In the genomic region with DNA sequence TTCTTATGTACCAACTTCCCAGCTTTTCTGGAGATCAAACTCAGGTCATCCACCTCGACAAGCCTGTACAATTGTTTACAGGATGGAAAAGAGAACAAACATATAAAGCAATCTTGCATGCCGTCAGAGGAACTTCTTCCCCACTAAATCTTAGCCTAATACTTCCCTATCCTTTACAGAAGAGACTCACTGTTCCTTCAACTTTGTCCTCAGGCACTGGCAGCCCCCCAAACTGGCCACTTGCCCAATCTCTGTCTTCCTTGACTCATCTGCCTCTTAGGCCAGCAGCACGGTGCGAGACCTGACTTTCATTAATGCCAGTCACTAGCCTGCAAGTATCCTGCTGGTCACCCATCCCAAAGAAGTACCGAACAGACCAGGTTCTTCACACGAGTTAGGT, we compare ENCODE assay signal across 9 mouse cellular contexts. TPM values are rescaled to one million over a fixed set of nuclear protein-coding genes. Genes with fewer than 3 reads are reported as not detected.
DNase-seq lines count a peak whose midpoint lies in the region; ATAC-seq lines count a peak whose summit lies in the region.
"Had no signal": no experiment of that assay in that cellular context is flagged by ENCODE, and none has a peak within 500 bp of the region (broad histone marks: within the 10 kb centered on the region; RNA-seq: fewer than 3 reads in every experiment).

No protein-coding gene starts in this region.

- H3K9ac ChIP-seq in midbrain, embryonic 13.5 days (replicated peaks): no peak overlapping the region
- H3K9ac ChIP-seq: forebrain, embryonic 13.5 days; limb, embryonic 15.5 days had no signal

- no peaks in the 10 kb centered on the region for H3K36me3 ChIP-seq in midbrain, embryonic 10.5 days
- H3K36me3 ChIP-seq in midbrain, embryonic 13.5 days: no peaks in the 10 kb centered on the region
- H3K36me3 ChIP-seq: limb, embryonic 15.5 days had no signal

- H3K9me3 ChIP-seq in midbrain, embryonic 10.5 days (replicated peaks): no peaks in the 10 kb centered on the region
- H3K9me3 ChIP-seq in midbrain, embryonic 13.5 days: no peaks in the 10 kb centered on the region
- H3K9me3 ChIP-seq: forebrain, embryonic 13.5 days; limb, embryonic 15.5 days had no signal

- intact Hi-C loops in gastrocnemius, postnatal 36 days (cut with DNase I): no loop called here

- 84% methylated on average over 6 of the region's 6 CpGs for WGBS in midbrain, embryonic 10.5 days
- WGBS in midbrain, embryonic 13.5 days: 85% methylated on average over 6 of the region's 6 CpGs

- no peaks in the 10 kb centered on the region for H3K4me1 ChIP-seq in midbrain, embryonic 10.5 days
- H3K4me1 ChIP-seq in midbrain, embryonic 13.5 days (replicated peaks): no peaks in the 10 kb centered on the region
- H3K4me1 ChIP-seq: limb, embryonic 15.5 days had no signal

- H3K27ac ChIP-seq in midbrain, embryonic 10.5 days (replicated peaks): no peak overlapping the region
- H3K27ac ChIP-seq in midbrain, embryonic 13.5 days: no peak overlapping the region
- H3K27ac ChIP-seq: forebrain, embryonic 13.5 days; limb, embryonic 15.5 days had no signal

- H3K27me3 ChIP-seq in midbrain, embryonic 10.5 days (ENCODE audit: low read depth, poor library complexity, severe bottlenecking): no peaks in the 10 kb centered on the region
- H3K27me3 ChIP-seq in midbrain, embryonic 13.5 days: no peaks in the 10 kb centered on the region
- H3K27me3 ChIP-seq: forebrain, embryonic 13.5 days; limb, embryonic 15.5 days had no signal

- H3K4me3 ChIP-seq in midbrain, embryonic 10.5 days: no peak overlapping the region
- H3K4me3 ChIP-seq in midbrain, embryonic 13.5 days (replicated peaks): no peak overlapping the region
- H3K4me3 ChIP-seq: forebrain, embryonic 13.5 days; limb, embryonic 15.5 days had no signal

- H3K4me2 ChIP-seq in midbrain, embryonic 13.5 days (replicated peaks): no peak overlapping the region
- H3K4me2 ChIP-seq: forebrain, embryonic 13.5 days; limb, embryonic 15.5 days had no signal

- peak; percentile 6 for DNase-seq in midbrain, embryonic 10.5 days (ENCODE audit: low spot score)
- peak; percentile 93 for DNase-seq in adrenal gland, postnatal 14 days
- peak; percentile 62 to 74 for DNase-seq in gastrocnemius, postnatal 36 days
- peak; percentile 49 for DNase-seq in lung, postnatal 25 days (ENCODE audit: low spot score)
- DNase-seq in left cerebral cortex, adult 8-10 months (ENCODE audit: low spot score in 2 of 2): no peak
- DNase-seq in spleen, adult 18-20 months: no peak

- no peak for ATAC-seq in midbrain, embryonic 13.5 days
- ATAC-seq: forebrain, embryonic 13.5 days had no signal

RNA-seq across cellular contexts. Expression of gene Ncoa1, which starts 11.4 kb away (rescaled TPM):
- 2.3 and 3.0 TPM in 2 replicates for polyA plus RNA-seq in midbrain, embryonic 10.5 days (2016; fragmentation: Nextera tagmentation; extraction: Ambion mirVana)
- polyA plus RNA-seq in midbrain, embryonic 13.5 days (2015; fragmentation: Nextera tagmentation; extraction: Ambion mirVana): 9.1 and 9.2 TPM in 2 replicates
- total RNA-seq in adrenal gland, postnatal 14 days (2021): 39.1 and 39.8 TPM in 2 replicates
- total RNA-seq in gastrocnemius, postnatal 36 days (2021): 10 to 100 TPM; 22.2 to 22.5 TPM
- 100 to 1,000 TPM; 104 to 121 (median 107) TPM for total RNA-seq in left cerebral cortex, adult 8-10 months (2022)

Comparison
In these comparisons a context has a peak if more than half of its experiments do, and no peak if none do; other contexts are left out.
1. DNase-seq: peak in midbrain, embryonic 10.5 days (single experiment), adrenal gland, postnatal 14 days (single experiment), gastrocnemius, postnatal 36 days (2 of 2) and lung, postnatal 25 days (single experiment); none in left cerebral cortex, adult 8-10 months (0 of 2) and spleen, adult 18-20 months (0 of 2).